Mouse (Mus musculus): ENCODE data around the gene Pdgfc.

Gene Pdgfc

GRCm38 (mm10) chr3:81262801-81263200, 226.6 kb downstream of the Pdgfc start:
- no peak for DNase-seq (ENCODE audit: low read depth in 2 of 2, low spot score in 2 of 2)

All from CD8-positive naive resting alpha-beta T cell, adult 2 months (primary cell).